Mouse (Mus musculus): ENCODE data around the gene Tbc1d9. TPM values are rescaled to one million over a fixed set of nuclear protein-coding genes. Genes with fewer than 3 reads are reported as not detected.

Gene Tbc1d9
- total RNA-seq, 2 experiments from 2014 or later: 0.07 to 1.4 TPM

- ATAC-seq (replicated peaks; ENCODE audit: low FRiP score, low TSS enrichment, poor library complexity, severe bottlenecking): no peak
These were observed 54.2 kb downstream of the Tbc1d9 start for GRCm38 (mm10) chr8:83219392-83219791.

DNA sequence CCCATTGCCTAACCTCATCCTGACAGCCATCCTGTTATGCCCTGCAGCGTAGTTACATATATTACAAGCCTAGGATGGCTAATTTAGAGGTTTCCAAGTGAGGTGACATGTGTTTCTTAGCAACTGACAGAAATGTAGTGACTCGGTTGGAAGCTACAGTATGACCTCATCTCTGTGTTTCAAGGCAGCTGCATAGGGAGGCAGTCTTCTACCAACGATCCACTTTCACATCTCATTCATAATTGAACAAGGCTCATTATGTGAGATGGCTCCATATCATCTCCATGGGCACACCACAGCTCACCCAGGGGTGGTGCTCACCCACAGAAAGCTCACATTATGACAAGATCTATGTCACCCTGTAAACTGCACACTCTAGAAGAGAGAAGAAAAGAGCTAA, 55.6 kb downstream of the Tbc1d9 start:
- ATAC-seq (replicated peaks; ENCODE audit: low FRiP score, low TSS enrichment, poor library complexity, severe bottlenecking): no peak

DNA sequence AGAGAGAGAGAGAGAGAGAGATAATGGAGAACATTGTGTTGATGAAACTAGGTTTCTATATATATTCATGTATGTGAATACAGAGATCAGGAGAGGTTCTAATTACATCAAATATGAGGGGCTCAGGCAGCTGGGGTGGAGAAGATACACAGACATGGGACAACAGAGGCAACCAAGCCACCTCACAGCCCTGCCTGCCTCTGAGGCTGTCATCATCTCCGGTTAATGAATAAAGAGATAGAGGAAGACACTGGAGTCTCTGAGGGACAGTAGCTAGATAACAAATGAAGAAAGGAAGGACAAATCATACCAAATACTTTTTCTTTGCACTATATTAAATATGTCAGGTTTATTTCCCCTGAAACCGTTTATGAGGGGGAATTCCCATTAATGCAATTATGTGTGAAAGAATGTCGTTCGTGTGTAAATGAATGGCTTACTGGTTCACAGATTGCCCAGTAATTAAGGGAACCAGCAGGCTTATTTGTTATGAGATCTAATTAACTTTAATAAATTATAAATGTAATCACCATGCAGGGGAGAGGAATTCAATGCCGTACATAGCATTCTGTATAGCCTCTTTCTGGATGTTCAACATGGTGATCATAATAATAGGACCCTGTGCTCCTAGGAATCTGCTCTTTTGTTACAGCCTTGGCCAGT, 59.7 kb downstream of the Tbc1d9 start:
- no peak for ATAC-seq (replicated peaks; ENCODE audit: low FRiP score, low TSS enrichment, poor library complexity, severe bottlenecking)

DNA sequence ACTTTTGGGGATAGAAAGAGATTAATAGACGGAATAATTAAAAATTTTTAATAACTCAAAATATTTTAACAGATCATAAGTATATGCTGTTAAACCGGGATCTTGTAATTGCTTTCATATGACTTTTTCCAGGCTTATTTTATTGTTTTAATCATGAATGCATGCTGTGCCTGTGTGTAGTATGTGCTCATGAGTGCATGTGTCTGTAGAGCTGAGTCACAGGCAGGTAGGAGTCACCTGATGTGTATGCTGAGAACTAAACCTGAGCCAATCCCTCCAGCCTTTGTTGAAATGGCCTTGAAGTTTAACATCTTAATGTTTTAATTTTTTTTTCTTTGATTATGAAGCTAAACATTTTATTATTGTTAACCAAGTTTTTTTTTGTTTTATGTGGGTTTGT, 60.4 kb downstream of the Tbc1d9 start:
- no peak for ATAC-seq (replicated peaks; ENCODE audit: low FRiP score, low TSS enrichment, poor library complexity, severe bottlenecking)

GRCm38 (mm10) chr8:83227336-83227735, 62.2 kb downstream of the Tbc1d9 start:
- ATAC-seq (replicated peaks; ENCODE audit: low FRiP score, low TSS enrichment, poor library complexity, severe bottlenecking): no peak

- ATAC-seq (replicated peaks; ENCODE audit: low FRiP score, low TSS enrichment, poor library complexity, severe bottlenecking): no peak
These were observed 67.9 kb downstream of the Tbc1d9 start for GRCm38 (mm10) chr8:83233099-83233498.

- no peak for ATAC-seq (replicated peaks; ENCODE audit: low FRiP score, low TSS enrichment, poor library complexity, severe bottlenecking)
These were observed 74.2 kb downstream of the Tbc1d9 start for GRCm38 (mm10) chr8:83239341-83239740.

- ATAC-seq (replicated peaks; ENCODE audit: low FRiP score, low TSS enrichment, poor library complexity, severe bottlenecking): no peak
These were observed 79.0 kb downstream of the Tbc1d9 start for GRCm38 (mm10) chr8:83244151-83244550.

DNA sequence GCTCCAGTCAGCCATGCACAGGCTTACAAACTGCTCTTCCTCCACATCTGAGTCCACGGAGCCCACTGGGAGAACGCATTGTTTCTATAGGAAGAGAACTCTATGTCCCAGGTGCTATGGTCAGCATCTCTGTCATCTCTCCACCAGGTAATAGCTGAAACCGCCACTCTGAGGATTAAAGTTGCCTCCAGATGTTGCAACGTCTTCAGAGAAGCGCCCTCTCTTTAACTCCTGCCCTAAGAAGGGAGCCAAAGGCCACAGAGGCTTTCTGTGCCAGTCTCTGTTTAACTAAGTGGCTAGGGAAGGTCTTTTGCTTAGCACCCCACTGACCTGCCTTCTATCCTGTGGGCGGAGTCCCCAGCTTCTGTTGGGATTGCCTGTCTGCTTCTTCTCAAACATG, 85.7 kb downstream of the Tbc1d9 start:
- ATAC-seq (replicated peaks; ENCODE audit: low FRiP score, low TSS enrichment, poor library complexity, severe bottlenecking): no peak

DNA sequence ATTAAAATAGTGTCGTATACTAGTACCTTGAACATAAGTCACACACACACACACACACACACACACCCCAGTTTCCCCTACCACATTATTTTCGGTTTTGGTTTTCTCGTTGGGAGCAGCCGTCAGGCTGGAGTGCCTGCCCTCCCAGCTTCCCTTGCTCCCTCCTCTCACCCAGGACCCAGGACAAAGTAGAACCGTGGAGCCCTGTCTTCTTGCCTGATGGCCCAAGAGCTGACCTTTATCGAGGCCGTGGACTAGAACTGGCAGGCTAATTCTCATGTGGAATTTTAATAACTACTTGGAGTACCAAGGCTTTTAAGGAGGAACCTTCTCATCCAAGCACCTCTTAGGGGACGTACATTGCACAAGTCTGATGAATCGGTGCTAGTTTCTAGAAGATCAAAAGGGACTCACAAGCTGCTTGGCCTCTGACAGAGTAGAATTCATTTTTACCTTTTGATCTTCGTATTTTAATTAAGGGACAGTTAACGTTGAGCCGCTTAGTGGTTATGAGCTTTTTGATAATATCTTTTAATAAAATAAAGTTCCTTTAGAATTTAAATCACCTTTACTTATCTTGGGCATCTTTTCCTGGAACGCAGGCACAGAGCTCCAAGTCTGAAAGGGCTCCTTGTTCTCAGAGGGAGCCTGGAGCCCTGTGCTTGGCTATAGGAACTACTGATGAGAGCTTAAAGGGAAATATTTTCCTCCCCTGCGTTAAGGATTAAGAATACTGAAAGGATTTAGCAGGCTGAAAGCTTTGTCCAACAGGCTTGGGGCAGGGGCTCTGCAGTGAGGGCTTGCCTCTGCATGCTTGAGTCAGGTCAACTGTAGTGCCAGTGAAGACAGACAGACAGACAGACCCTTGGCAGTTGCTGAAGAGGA, 86.5 kb downstream of the Tbc1d9 start:
- ATAC-seq (replicated peaks; ENCODE audit: low FRiP score, low TSS enrichment, poor library complexity, severe bottlenecking): no peak

DNA sequence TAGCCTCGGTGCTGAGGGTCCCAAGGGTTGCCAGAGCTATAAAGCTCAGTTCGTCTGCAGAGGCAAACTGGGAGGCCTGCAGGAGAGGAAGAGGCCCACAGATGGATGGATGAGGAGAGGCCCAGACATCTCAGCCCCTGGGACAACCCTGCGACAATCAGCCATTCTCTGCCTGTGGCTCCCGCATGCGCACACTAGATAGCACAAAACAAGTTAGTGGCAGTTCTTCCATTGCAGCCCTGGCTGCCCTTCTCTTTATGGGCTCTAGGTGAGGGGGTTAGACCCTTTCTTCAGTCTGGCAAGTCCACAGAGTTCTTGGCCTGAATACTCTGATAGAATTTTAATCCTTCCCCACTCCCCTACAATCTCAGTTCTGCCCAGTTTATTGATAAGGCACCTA, 87.6 kb downstream of the Tbc1d9 start:
- peak; percentile 66 for ATAC-seq (replicated peaks; ENCODE audit: low FRiP score, low TSS enrichment, poor library complexity, severe bottlenecking)

- no peak for ATAC-seq (replicated peaks; ENCODE audit: low FRiP score, low TSS enrichment, poor library complexity, severe bottlenecking)
These were observed 92.5 kb downstream of the Tbc1d9 start for GRCm38 (mm10) chr8:83257631-83258030.

DNA sequence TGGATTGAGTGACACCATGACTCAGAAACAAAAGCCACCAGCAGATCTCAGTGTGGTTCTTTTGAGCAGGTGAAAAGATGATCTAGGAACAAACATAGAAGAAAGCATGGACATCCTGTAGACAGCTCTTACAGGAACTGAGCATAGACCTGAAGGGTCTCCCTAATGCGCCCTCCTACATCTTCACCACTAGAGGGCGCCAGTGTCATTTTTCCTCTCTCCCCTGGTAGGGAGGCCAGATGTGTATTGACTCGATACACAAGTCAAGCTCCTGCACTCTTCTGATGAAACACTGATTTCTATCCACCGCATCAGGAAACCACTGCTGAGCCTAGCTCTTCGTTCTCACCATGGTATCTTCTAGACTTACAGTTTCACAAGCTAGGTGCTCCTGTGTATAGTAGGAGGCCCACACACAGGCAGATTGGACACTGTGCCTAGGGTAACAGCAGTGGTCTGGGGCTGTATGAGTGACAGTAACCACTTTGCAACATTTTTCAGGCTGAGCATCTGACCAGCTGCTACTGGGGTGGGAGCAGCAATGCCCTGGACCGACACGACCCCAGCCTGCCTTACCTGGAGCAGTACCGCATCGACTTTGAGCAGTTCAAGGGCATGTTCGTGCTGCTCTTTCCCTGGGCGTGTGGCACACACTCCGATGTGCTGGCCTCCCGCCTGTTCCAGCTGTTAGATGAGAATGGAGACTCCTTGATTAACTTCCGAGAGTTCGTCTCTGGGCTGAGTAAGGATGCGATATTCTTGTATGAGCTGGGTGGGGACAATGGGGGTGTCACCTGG, 95.5 kb downstream of the Tbc1d9 start:
- peak; percentile 90 for ATAC-seq (replicated peaks; ENCODE audit: low FRiP score, low TSS enrichment, poor library complexity, severe bottlenecking)

- no peak for ATAC-seq (replicated peaks; ENCODE audit: low FRiP score, low TSS enrichment, poor library complexity, severe bottlenecking)
These were observed 106.0 kb downstream of the Tbc1d9 start for GRCm38 (mm10) chr8:83271172-83271571.

DNA sequence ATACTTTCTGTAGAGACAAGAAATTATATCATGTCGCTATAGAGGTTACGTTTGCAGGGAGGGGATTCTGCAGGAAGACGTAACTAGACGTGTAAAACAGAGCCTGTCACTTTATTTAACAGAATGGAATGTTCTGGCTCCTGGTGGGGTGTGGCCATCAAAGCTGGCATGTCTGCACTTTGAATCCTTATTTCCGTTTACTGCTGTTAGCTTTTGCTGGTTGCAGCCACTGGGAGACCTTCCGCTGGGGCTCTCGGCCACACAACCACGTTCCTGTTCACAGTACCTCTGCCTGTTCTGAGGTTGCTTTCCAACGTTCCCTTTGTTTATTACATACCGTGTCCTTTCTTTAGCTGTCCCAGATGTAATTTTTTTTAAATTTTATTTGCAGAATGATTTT, 107.3 kb downstream of the Tbc1d9 start:
- no peak for ATAC-seq (replicated peaks; ENCODE audit: low FRiP score, low TSS enrichment, poor library complexity, severe bottlenecking)

DNA sequence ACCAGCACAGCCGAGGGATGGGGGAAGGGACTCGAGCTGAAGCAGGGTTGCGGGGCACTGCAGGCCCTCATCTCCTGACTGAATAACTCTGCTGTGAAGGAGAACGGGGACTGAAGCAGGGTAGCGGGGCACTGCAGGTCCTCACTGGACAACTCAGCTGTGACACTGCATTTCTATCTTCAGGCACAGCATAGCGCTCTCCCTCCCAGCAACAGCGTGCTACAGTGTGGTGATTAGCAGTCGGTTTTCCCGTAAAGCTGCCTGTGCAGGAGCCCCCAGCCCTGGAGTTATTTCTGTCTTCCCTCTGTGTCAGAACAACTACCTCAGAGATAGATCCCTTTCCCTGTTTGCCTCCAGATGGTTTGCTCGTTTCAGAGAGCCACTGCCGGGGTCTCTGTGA, 109.3 kb downstream of the Tbc1d9 start:
- ATAC-seq (replicated peaks; ENCODE audit: low FRiP score, low TSS enrichment, poor library complexity, severe bottlenecking): no peak

GRCm38 (mm10) chr8:83278431-83278830, 113.3 kb downstream of the Tbc1d9 start:
- no peak for ATAC-seq (replicated peaks; ENCODE audit: low FRiP score, low TSS enrichment, poor library complexity, severe bottlenecking)

DNA sequence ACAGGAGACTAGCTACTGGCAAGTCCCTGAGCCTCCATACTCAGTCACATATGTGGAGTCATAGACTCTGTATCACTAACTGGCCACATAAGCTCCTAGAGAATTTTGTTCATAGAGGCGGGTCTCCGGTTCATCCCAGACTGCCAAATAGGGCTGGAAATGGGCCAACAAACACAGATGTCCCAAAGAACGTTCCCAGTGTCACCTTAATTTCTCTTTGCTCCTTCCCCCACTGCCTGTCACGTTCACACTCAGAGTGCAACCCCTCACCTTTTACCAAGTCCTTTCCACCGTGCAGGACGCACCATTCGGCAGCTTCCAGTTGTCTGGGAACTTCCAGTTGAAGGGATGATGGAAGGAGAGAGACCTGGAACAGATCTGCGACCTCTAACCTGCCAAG, 120.2 kb downstream of the Tbc1d9 start:
- no peak for ATAC-seq (replicated peaks; ENCODE audit: low FRiP score, low TSS enrichment, poor library complexity, severe bottlenecking)

DNA sequence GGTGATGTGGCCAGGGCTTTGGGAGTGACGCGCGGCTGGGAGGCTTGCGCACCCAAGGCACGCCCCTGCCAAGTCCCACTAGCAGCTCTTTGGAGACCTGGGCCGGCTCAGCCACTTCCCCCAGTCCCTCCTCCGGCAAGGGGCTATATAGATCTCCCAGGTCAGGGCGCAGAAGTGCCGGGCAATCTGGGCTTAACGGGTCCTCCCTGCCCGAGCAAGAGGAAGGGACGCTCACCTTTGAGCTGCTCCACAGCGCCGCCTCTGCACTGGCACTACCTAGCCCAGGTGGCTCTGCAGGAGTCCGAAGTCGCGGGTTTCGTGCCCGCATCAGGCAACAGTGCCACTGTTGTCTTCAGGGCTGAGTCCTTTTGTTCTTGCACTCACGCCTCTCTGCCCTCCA, 125.0 kb downstream of the Tbc1d9 start, which contains the start of gene Ucp1:
TSS of gene Ucp1 (plus strand) at position 177 of the 400 bp plus-strand sequence.
- 0 out of 2 replicates have a peak, but pooled peaks have one; percentile 41 for ATAC-seq (replicated peaks; ENCODE audit: low FRiP score, low TSS enrichment, poor library complexity, severe bottlenecking)

- ATAC-seq (replicated peaks; ENCODE audit: low FRiP score, low TSS enrichment, poor library complexity, severe bottlenecking): no peak
These were observed 132.2 kb downstream of the Tbc1d9 start for GRCm38 (mm10) chr8:83297375-83297774.

Data from megakaryocyte-erythroid progenitor cell, adult 5-6 weeks (primary cell).